Mouse (Mus musculus): Measurements from ENCODE around the gene Gm47841.
A peak's percentile ranks its signal among the peaks of the same experiment; 100 is the strongest.

Gene Gm47841

GRCm38 (mm10) chr15:101047194-101047555 is at the start of gene Gm47841:
Gm47841 (minus strand) TSS chr15:101047397.
- DNase-seq (ENCODE audit: low spot score in 2 of 2): no peak

GRCm38 (mm10) chr15:101095392-101095791 is 48.2 kb upstream of the Gm47841 start:
- DNase-seq (ENCODE audit: low spot score in 2 of 2): no peak

DNA sequence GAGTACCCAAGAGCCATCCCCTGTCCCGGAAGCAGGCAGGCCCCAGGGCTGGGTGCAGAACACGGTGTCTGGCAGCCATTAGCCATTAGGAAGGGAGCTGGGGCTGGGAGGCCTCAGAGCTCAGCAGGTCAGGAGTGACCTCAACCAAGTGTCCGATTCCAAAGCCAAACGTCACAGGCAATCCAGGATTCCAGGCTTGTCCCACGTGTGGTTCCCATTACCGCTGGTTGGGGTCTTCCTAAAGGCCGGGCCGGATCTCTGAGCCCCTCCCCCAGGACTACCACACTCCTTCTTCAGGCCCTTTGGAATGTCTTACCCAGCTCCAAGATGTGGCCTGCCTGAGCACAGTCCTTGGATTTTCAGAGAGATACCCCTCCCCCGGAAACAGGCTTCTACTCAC is 47.8 kb upstream of the Gm47841 start:
- DNase-seq (ENCODE audit: low spot score in 2 of 2): no peak

- no peak for DNase-seq (ENCODE audit: low spot score in 2 of 2)
Measured at GRCm38 (mm10) chr15:101093988-101094387, 46.8 kb upstream of the Gm47841 start.

DNA sequence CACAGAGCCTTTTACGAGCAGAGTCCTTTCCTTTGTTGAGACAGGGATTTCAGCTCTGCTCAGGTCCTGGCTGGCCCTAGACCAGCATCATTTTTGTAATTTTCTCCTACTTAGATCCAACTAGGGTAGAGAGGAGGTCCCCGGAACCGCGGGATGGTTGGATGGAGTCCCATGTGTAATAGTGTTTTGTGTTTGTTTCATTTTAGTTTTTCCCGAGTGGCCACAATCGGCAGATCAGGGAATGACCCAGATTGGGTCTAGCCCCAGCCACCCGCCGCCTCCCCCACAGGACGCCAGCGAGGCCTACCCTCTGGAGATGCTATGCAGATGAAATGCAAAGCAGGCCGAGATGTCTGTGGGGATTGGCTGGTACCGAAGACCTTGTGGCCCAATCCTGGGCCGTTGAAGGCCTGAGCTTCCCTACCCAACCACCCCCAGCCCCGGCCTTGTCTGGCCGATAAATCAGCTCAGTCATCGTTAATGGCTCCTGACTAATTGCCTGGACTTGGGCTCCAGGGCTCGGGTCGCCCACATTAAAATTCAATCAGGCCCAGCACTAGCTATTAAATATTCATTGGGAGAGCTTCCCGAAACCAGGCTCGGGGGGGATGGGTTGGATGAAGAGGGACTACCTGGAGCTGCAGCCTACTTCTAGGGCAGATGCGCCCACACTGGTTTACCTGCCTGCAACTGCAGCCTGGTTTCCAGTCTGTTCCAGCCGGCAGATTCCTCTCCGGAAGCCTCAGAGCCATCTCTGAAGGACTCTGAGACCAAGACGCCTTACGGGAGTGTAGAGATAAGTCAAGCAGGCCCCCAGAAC is 45.8 kb upstream of the Gm47841 start:
- no peak for DNase-seq (ENCODE audit: low spot score in 2 of 2)

GRCm38 (mm10) chr15:101092121-101092828 is 45.1 kb upstream of the Gm47841 start:
- no peak for DNase-seq (ENCODE audit: low spot score in 2 of 2)

DNA sequence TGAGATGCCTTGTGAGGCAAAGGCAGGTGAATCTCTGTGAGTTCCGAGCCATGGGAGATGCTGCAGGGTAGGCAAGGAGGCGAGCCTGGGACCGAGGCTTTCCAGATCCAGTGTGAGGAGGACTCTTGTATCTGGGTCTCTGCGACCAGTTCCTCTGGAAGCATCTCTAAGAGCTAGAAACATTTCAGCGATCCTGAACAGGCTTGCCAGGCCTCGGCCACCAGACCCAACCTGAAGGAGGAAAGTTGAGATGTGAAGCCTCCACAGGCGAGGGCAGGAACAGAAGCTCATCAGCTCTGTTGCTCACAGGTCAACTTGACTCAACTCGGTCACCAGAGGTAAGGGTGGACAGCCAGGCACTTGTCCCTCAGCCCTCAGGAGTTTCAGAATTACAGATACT is 44.4 kb upstream of the Gm47841 start:
- DNase-seq (ENCODE audit: low spot score in 2 of 2): no peak

DNA sequence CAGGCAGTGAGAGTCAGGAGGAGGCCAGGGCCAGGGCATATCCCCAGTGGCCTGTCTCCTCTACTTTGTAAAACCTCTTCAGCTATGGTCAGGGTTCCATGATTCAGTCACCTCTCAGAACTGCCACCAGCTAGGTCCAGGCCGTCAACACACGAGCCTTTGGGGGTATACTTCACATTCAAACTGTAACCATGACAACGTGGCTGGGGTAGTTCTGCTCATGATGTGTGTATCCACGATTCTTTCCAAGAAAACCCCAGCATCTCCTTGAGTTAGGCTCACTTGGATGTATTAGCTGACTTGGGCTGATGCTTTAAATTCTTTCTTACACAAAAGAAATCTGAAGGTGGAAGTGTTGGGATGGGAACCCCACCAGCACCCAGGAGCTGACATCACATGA is 41.1 kb upstream of the Gm47841 start:
- DNase-seq (ENCODE audit: low spot score in 2 of 2): no peak

- DNase-seq (ENCODE audit: low spot score in 2 of 2): no peak
Measured at GRCm38 (mm10) chr15:101086956-101087355, 39.8 kb upstream of the Gm47841 start.

GRCm38 (mm10) chr15:101086451-101086850 is 39.3 kb upstream of the Gm47841 start:
- DNase-seq (ENCODE audit: low spot score in 2 of 2): no peak

- DNase-seq (ENCODE audit: low spot score in 2 of 2): no peak
Measured at GRCm38 (mm10) chr15:101084499-101084898, 37.3 kb upstream of the Gm47841 start.

GRCm38 (mm10) chr15:101082236-101082635 is 35.0 kb upstream of the Gm47841 start:
- DNase-seq (ENCODE audit: low spot score in 2 of 2): no peak

DNA sequence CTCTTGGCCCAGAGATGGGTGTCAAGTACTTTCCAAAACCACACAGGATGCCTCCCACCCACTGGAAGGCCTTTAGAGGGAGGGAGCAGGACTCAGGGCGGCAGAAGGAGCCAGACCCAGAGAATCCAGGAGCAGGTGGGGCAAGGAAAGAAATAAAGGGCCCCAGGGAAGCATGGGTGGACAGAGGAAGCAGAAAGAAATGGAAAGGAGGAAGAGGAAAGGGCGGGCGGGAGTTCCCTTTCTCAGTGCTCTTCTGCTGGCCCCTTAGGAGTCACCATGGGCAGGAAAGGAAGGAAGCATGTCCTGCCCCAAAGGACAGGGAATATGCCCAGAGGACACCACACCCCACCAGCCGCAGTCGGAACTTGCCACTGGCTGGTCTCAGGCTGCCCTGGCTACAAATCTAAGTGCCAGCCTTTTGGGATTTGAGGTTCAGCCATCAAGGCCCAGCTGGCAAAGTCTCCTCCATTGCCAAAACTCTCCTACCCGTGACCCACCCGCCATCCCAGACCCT is 33.9 kb upstream of the Gm47841 start:
- DNase-seq (ENCODE audit: low spot score in 2 of 2): no peak

DNA sequence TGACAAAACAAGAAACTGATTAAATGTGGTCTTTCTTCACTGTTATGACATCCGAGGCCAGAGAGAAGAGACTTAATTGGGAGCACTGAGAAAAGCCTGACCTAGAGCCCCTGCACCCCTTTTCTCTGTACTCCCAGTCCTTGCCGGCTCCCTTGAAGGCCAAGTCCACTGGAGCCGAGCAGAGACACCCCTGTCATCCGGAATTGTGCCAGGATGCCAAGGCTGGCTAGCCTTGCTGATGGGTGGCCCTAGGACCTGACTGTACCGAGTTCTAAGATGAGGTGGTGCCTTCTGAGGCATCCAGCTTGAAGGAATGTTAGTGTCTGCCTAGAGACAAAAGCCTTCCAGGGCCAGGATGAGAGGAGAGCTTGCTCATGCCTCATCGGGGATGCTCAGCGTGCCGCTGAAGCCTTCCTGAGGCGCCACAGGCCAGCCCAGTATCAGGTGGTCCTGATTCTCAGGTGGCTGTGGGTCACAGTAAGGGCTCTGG is 32.9 kb upstream of the Gm47841 start:
- no peak for DNase-seq (ENCODE audit: low spot score in 2 of 2)

- DNase-seq (ENCODE audit: low spot score in 2 of 2): peak in 1 of 2 experiments; percentile 17
Measured at GRCm38 (mm10) chr15:101078731-101079156, 31.5 kb upstream of the Gm47841 start.

DNA sequence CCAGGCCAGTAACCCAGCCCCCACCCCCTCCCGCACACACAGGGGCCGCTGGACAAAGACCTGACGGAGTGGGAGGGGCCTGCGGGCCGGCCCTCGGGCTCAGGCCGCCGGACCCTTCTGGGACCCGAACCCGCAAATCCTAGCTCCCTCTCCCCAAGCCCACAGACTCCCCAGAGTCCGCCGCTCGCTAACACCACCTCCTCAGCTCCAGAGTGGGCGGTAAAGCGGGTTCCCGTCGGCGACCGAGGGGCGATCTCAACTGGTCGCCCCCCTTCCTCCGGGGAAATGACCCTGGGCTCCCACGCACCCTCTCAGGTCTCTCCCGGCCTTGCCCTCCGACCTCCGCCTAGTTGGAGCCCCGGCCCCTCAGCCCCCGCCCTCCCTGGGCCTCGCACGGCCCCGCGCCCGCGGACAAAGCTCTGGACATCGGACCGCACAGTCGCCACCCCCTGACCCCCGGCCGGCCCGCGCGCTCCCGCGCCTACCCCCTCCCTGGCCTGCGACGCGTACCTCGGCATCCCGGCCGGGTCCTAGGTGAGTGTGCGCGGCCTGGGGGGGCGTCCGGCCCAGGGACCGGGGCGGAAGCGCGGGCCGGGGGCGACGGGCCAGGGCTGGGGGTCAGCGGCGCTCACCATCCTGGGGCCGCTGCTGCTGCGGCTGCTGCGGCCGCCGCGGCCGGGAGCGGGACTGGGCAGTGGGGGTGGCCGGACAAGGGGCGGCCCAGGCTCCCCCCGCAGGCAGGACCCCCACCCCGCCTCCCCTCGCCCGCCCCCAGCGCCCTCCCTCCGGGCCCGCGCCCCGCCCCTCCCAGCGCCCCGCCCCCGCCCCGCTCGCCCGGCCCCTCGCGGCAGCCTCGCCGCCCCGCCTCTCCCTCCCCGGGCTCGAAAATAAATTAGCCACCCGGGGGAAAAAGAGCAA is 30.9 kb upstream of the Gm47841 start, which contains the start of gene Fignl2:
Gene Fignl2 (minus strand): TSS at position 755 of the 918 bp plus-strand sequence.
- no peak for DNase-seq (ENCODE audit: low spot score in 2 of 2)

DNA sequence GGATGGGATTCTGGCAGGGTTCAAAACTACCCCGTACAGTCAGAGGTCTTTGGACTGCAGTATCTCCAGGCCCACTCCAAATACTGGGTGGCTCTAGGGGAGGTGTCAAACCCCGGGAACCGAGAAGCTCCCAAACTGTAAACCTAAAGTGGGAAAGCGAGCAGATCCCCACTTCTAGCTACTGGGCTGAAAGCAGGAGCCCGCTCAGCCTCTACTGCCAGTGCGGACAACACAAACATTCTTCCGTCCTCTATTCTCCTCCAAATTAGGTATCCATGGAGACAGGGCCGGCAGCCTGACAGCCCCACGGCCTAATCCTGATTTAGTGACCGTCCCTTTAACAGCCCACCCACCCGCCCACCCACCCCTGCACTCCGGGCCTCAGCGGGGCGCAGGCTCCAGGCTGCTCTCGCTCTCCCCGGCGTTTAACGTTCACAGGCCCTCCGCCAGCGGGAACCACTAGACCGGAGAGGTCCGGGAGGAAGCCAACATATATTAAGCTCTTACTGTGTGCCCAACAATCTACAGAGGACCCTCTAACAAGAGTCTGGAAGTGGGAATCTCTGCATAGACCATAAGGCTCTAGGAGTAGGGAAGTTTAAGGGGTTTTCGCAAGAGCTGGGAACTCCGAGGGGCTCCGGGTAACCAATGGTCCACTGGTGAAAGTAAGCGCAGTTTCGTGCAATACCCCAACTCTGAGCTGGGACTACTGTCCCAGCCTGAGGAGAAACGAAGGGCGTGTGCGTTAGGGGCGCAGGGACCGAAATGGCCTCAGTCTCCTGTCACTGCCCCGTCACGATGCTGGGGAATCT is 30.0 kb upstream of the Gm47841 start:
- DNase-seq (ENCODE audit: low spot score in 2 of 2): no peak

GRCm38 (mm10) chr15:101076071-101077000 is 29.1 kb upstream of the Gm47841 start:
- DNase-seq (ENCODE audit: low spot score in 2 of 2): no peak

- no peak for DNase-seq (ENCODE audit: low spot score in 2 of 2)
Measured at GRCm38 (mm10) chr15:101075656-101076055, 28.5 kb upstream of the Gm47841 start.

DNA sequence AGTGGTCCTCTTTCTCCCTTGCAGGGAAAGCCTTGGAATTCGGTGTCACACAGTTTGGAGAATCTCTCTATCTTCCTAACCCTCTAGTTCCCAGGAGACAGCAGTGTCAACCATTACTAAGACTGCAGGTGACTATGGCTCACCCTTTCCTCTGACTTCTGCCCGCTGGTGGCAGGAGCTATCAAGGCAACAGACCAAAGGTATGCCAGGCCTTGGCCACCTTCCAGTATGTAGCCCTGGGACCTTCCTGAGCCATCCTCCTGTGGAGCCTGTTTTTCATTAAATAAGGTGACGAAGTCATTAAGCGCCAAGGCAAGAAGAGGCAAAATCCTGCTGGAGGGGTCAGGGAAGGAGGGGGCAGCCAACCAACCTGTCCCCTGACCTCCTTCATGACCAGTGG is 28.0 kb upstream of the Gm47841 start:
- no peak for DNase-seq (ENCODE audit: low spot score in 2 of 2)

Measured in natural killer cell, adult 2 months (primary cell).